Mouse (Mus musculus): ENCODE data around the gene Nipbl.

DNA sequence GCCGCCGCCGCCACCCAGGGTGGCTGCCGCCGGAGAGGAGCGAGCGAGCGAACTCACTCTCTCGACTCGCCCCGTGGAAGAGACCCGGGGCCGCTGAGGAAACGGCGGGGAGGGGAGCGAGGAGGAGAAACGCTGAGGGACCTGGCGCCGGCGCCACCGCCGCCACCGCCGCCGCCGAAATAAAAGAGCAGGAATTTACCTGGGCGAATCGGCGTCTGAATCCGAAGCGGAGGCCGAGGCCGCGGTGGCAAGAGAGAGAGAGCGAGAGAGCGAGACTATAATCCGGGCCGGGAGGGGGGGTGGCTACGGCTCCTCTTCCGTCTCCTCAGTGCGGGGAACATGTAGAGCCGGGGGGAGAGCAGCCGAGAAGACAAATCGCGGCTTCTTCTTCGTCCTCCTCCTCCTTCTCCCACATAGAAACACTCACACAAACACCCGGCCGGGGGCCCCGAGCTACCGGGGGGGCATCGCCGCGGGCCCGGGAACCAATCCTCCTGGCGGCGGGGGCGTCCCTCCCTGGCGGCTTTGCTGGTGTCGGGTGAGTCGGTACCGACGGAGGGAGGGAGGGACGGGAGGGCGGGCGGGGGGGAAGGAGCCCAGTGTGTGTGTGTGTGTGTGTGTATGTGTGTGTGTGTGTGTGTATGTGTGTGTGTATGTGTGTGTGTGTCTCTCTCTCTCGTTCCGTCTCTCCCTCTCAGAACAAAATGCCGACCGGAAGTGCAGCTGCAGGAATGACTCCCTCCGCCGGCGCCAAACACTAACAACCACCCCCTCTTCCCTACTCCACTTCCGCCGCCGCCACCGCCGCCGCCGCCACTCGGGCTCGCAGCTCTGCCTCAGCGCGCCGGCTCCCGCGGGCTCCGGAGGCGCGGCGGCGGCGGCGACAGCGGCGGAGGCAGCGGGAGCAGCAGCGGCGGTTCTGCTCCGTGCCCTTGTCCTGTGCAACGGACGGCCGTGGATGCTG is at the start of gene Nipbl:
- TF ChIP-seq POLR2A (IDR thresholded peaks at IDR 0.05; ENCODE audit: low read depth, low read length) (no peak), CTCF (conservative IDR thresholded peaks at IDR 0.05; ENCODE audit: insufficient read depth, insufficient read length, low read depth, low read length) (no peak)

Measured in kidney, adult 2 months (tissue).